In the genomic region with DNA sequence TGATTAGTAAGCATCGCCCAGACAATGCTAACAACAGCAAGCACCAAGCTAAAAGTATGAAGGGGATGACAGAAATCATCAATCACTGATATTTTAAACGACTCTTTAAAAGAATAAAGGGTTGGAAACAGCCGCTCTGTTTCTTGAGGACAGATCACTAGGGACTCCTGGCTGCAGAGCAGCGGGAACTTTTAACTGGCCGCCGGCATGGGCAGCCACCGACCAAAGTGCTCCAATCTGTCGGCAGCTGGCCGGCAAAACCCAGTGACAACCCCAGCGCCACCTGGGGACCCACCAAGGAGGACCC, we compare ENCODE assay signal across 8 mouse cellular contexts. TPM values are rescaled to one million over a fixed set of nuclear protein-coding genes. Genes with fewer than 3 reads are reported as not detected.
A peak's percentile ranks its signal among the peaks of the same experiment; 100 is the strongest.
DNase-seq lines count a peak whose midpoint lies in the region; ATAC-seq lines count a peak whose summit lies in the region.

No protein-coding gene starts in this region.

- H3K4me1 ChIP-seq in kidney, embryonic 16.5 days (ENCODE audit: insufficient read depth, low read length), result peaks cover 22% of the 10 kb centered on the region
- no peaks in the 10 kb centered on the region for H3K4me1 ChIP-seq in embryonic facial prominence, embryonic 11.5 days (ENCODE audit: control insufficient read depth, insufficient read depth, low read length)
- H3K4me1 ChIP-seq in hindbrain, embryonic 15.5 days (replicated peaks), result peaks cover 19% of the 10 kb centered on the region
- peaks cover 25% of the 10 kb centered on the region for H3K4me1 ChIP-seq in midbrain, embryonic 13.5 days (replicated peaks)

- H3K9me3 ChIP-seq in kidney, embryonic 16.5 days (ENCODE audit: low read length), result no peaks in the 10 kb centered on the region
- no peaks in the 10 kb centered on the region for H3K9me3 ChIP-seq in embryonic facial prominence, embryonic 11.5 days (replicated peaks; ENCODE audit: control insufficient read depth, low read length)
- H3K9me3 ChIP-seq in hindbrain, embryonic 15.5 days, result no peaks in the 10 kb centered on the region
- H3K9me3 ChIP-seq in midbrain, embryonic 13.5 days, result no peaks in the 10 kb centered on the region

- no peak overlapping the region for H3K27ac ChIP-seq in kidney, embryonic 16.5 days (ENCODE audit: low read length)
- H3K27ac ChIP-seq in embryonic facial prominence, embryonic 11.5 days (replicated peaks; ENCODE audit: low read depth, low read length), result no peak overlapping the region
- H3K27ac ChIP-seq in hindbrain, embryonic 15.5 days (replicated peaks), result no peak overlapping the region
- no peak overlapping the region for H3K27ac ChIP-seq in midbrain, embryonic 13.5 days

- peak overlapping the region; percentile 64; the same call in 1 of the 2 replicates for H3K9ac ChIP-seq in kidney, embryonic 16.5 days (replicated peaks; ENCODE audit: low read length)
- no peak overlapping the region; the same call in 1 of the 2 replicates for H3K9ac ChIP-seq in embryonic facial prominence, embryonic 11.5 days (replicated peaks; ENCODE audit: low read length)
- H3K9ac ChIP-seq in hindbrain, embryonic 15.5 days, result peak overlapping the region; percentile 75
- H3K9ac ChIP-seq in midbrain, embryonic 13.5 days (replicated peaks), result peak overlapping the region; percentile 80

- DNase-seq in kidney, adult 8-10 months, result no peak
- peak; percentile 27 for DNase-seq in embryonic facial prominence, embryonic 11.5 days (ENCODE audit: low spot score)
- no peak for DNase-seq in adrenal gland, adult (ENCODE audit: inconsistent age in 2 of 2, low spot score in 1 of 2)
- no peak for DNase-seq in thymus, adult 18-20 months

- peak overlapping the region; percentile 59 for H3K4me3 ChIP-seq in kidney, embryonic 16.5 days (ENCODE audit: low read length)
- H3K4me3 ChIP-seq in embryonic facial prominence, embryonic 11.5 days (ENCODE audit: low read depth, low read length), result peak overlapping the region; percentile 54
- H3K4me3 ChIP-seq in hindbrain, embryonic 15.5 days, result peak overlapping the region; percentile 76
- H3K4me3 ChIP-seq in midbrain, embryonic 13.5 days (replicated peaks), result peak overlapping the region; percentile 66

- H3K27me3 ChIP-seq in kidney, embryonic 16.5 days (ENCODE audit: insufficient read depth, low read length), result peaks cover 69% of the 10 kb centered on the region
- H3K27me3 ChIP-seq in embryonic facial prominence, embryonic 11.5 days (ENCODE audit: control insufficient read depth, insufficient read depth, low read length), result peaks cover 44% of the 10 kb centered on the region
- H3K27me3 ChIP-seq in hindbrain, embryonic 15.5 days, result peaks cover 24% of the 10 kb centered on the region
- peaks cover 44% of the 10 kb centered on the region for H3K27me3 ChIP-seq in midbrain, embryonic 13.5 days

- 1% methylated on average over 10 of the region's 10 CpGs for WGBS in kidney, embryonic 16.5 days
- 2% methylated on average over 10 of the region's 10 CpGs for WGBS in embryonic facial prominence, embryonic 11.5 days
- 2% methylated on average over 10 of the region's 10 CpGs for WGBS in hindbrain, embryonic 15.5 days
- WGBS in midbrain, embryonic 13.5 days, result 1% methylated on average over 10 of the region's 10 CpGs

- H3K4me2 ChIP-seq in kidney, embryonic 16.5 days (replicated peaks; ENCODE audit: low read depth, low read length), result peak overlapping the region; percentile 95
- peak overlapping the region; percentile 97 for H3K4me2 ChIP-seq in embryonic facial prominence, embryonic 11.5 days (ENCODE audit: low read depth, low read length)
- H3K4me2 ChIP-seq in hindbrain, embryonic 15.5 days, result peak overlapping the region; percentile 94
- peak overlapping the region; percentile 93 for H3K4me2 ChIP-seq in midbrain, embryonic 13.5 days (replicated peaks)

- H3K36me3 ChIP-seq in kidney, embryonic 16.5 days (ENCODE audit: insufficient read depth, low read length), result no peaks in the 10 kb centered on the region
- no peaks in the 10 kb centered on the region for H3K36me3 ChIP-seq in embryonic facial prominence, embryonic 11.5 days (replicated peaks; ENCODE audit: control insufficient read depth, insufficient read depth, low read depth, low read length)
- H3K36me3 ChIP-seq in hindbrain, embryonic 15.5 days, result no peaks in the 10 kb centered on the region
- H3K36me3 ChIP-seq in midbrain, embryonic 13.5 days, result no peaks in the 10 kb centered on the region

- ATAC-seq in kidney, embryonic 16.5 days (ENCODE audit: low FRiP score, low TSS enrichment), result 0 out of 2 replicates have a peak, but pooled peaks have one; percentile 14
- no peak for ATAC-seq in embryonic facial prominence, embryonic 11.5 days (replicated peaks; ENCODE audit: insufficient number of reproducible peaks, low FRiP score, low TSS enrichment, low read depth)
- ATAC-seq in hindbrain, embryonic 15.5 days (ENCODE audit: low FRiP score, low read depth), result no peak
- no peak for ATAC-seq in midbrain, embryonic 13.5 days
- no peak for ATAC-seq in megakaryocyte progenitor cell, adult 5-6 weeks (replicated peaks; ENCODE audit: poor library complexity)

RNA-seq across cellular contexts. Expression of gene Reln, which starts 1.0 kb away (rescaled TPM):
- 14.1 and 15.9 TPM in 2 replicates for polyA plus RNA-seq in kidney, embryonic 16.5 days (2015; fragmentation: Nextera tagmentation; extraction: Ambion mirVana)
- polyA plus RNA-seq in embryonic facial prominence, embryonic 11.5 days (2014; fragmentation: Nextera tagmentation; extraction: Ambion mirVana), result 3.0 and 5.5 TPM in 2 replicates
- 38.8 and 46.4 TPM in 2 replicates for polyA plus RNA-seq in hindbrain, embryonic 15.5 days (2015; fragmentation: Nextera tagmentation; extraction: Ambion mirVana)
- polyA plus RNA-seq in midbrain, embryonic 13.5 days (2015; fragmentation: Nextera tagmentation; extraction: Ambion mirVana), result 28.8 and 40.1 TPM in 2 replicates
- 0.15 TPM in 1 of 2 replicates, not detected in the other for total RNA-seq in megakaryocyte progenitor cell, adult 5-6 weeks (2015)
- not detected in 2 replicates for total RNA-seq in megakaryocyte progenitor cell, adult 5-6 weeks (2017)
